Mouse (Mus musculus): Measurements from ENCODE around the gene Man2a1.

DNA sequence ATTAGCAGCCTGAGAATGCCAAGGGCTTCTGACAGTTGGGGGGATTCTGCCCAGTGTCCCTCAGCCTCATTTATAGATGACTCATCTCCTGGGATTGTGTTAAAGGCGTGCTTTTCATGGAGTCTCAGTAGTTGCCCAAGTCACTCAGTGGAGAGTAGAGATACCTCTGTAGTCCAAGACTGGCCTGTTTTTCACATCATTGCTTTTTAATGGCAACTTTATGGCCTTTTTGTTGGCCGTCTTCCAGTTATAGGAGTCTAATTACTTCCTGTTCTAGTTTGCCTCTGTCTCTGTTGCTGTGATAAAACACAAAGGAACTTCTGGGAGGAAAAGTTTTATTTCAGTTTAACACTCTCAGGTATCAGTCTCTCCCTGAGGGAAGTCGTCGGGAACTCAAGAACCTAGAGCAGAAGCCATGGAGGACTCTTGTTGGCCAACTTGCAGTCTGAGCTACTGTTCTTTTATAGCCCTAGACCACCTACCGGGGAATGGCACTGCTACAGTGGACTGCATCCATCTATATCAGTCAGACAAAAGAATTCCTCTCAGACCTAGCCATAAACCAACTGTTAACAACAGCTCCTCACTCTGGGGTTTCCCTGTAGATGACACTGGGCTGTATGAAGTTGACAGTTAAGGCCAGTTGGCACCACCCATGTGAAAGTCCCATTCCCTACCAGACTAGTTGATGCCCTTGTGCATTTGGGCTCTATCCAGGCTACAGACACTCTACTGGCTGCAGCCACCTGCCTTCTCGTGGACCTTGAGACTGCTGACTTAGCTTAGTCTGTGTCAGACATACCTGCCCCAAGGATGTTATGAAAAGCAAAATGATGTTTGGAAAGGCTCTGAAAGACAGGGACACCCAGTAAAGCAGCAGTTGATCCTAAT, 142.4 kb downstream of the Man2a1 start:
- TF ChIP-seq TAL1 (IDR thresholded peaks at IDR 0.05; ENCODE audit: low read length) (no peak), GATA1 (IDR thresholded peaks at IDR 0.05; ENCODE audit: low read length) (no peak)

All from erythroblast, embryonic 14.5 days (primary cell).